Mouse (Mus musculus) testis, adult 2 months (tissue): ENCODE measurements around the gene Atp1b1. TPM values are rescaled to one million over a fixed set of nuclear protein-coding genes. Genes with fewer than 3 reads are reported as not detected.

Experiments
- H3K27ac ChIP-seq: fragments of 200-500 bp; 2 replicates; pipeline ENCODE4 v1.5.1; 2012; ENCODE audit warnings: low read depth, low read length; ENCODE audit not compliant: control insufficient read depth, insufficient read depth
- H3K27me3 ChIP-seq: fragments of 200-500 bp; 2 replicates; pipeline ENCODE4 v1.6.1; 2012; ENCODE audit warnings: mild to moderate bottlenecking, low read length, moderate library complexity; ENCODE audit not compliant: control insufficient read depth, insufficient read depth
- H3K36me3 ChIP-seq: fragments of 200-500 bp; 2 replicates; pipeline ENCODE4 v1.6.1; 2012; ENCODE audit warnings: mild to moderate bottlenecking, low read length; ENCODE audit not compliant: control insufficient read depth, insufficient read depth
- H3K4me1 ChIP-seq: fragments of 200-500 bp; 2 replicates; pipeline ENCODE4 v1.6.1; 2012; ENCODE audit warnings: low read length; ENCODE audit not compliant: control insufficient read depth, insufficient read depth
- H3K4me3 ChIP-seq: fragments of 200-500 bp; 2 replicates; pipeline ENCODE4 v1.5.1; 2012; ENCODE audit warnings: low read depth, mild to moderate bottlenecking, low read length, moderate library complexity, mixed read lengths; ENCODE audit not compliant: control insufficient read depth
- CTCF ChIP-seq: fragments of 200-500 bp; IDR thresholded peaks from 2 replicates; pipeline ENCODE4 v1.5.1; 2012; ENCODE audit warnings: low read depth, mild to moderate bottlenecking, inconsistent platforms, low read length, moderate library complexity; ENCODE audit not compliant: control insufficient read depth, insufficient read depth, insufficient replicate concordance
- POLR2A ChIP-seq: fragments of 200-500 bp; IDR thresholded peaks from 2 replicates; pipeline ENCODE4 v1.6.1; 2012; ENCODE audit warnings: low read depth, mild to moderate bottlenecking, inconsistent platforms, low read length, moderate library complexity; ENCODE audit not compliant: control insufficient read depth
- polyA plus RNA-seq: library from polyadenylated mRNA; depleted of rRNA; stranded (reverse); fragments of >200 nt; gene quantifications from 2 replicates; pipeline ENCODE4 v1.2.3, GENCODE M21; 2012; rRNA removed

Atp1b1 gene
- polyA plus RNA-seq, 1 experiment: 15.8 TPM

GRCm38 (mm10) chr1:164392176-164392575 is 66.0 kb downstream of the Atp1b1 start:
- Histone ChIP-seq H3K27ac (no peak overlapping the region), H3K4me1 (no peaks in the 10 kb centered on the region), H3K27me3 (no peaks in the 10 kb centered on the region), H3K4me3 (no peak overlapping the region), H3K36me3 (no peaks in the 10 kb centered on the region)
- no peak for TF ChIP-seq POLR2A
- no peak for TF ChIP-seq CTCF

GRCm38 (mm10) chr1:164389743-164390142 is 68.4 kb downstream of the Atp1b1 start:
- H3K36me3 ChIP-seq: no peaks in the 10 kb centered on the region

More at GRCm38 (mm10) chr1:164389743-164390142, 68.4 kb downstream of the Atp1b1 start:
- TF ChIP-seq CTCF: no peak
- no peak for TF ChIP-seq POLR2A
- Histone ChIP-seq H3K4me1 (no peaks in the 10 kb centered on the region), H3K27ac (no peak overlapping the region), H3K27me3 (no peaks in the 10 kb centered on the region), H3K4me3 (no peak overlapping the region)

Other genes starting within 250 kb of the Atp1b1 start
- gene Slc19a2, start 209.3 kb downstream of the Atp1b1 start, polyA plus RNA-seq: 17.8 and 23.3 TPM in 2 replicates
- 112 TPM in 2 replicates for gene Ccdc181, start 182.8 kb downstream of the Atp1b1 start, polyA plus RNA-seq
- 39.0 and 42.8 TPM in 2 replicates for gene Nme7, start 154.2 kb downstream of the Atp1b1 start, polyA plus RNA-seq
- gene Blzf1, start 150.9 kb downstream of the Atp1b1 start, polyA plus RNA-seq: 15.2 and 16.9 TPM in 2 replicates